In genomic region chr3:97051264-97051744, GRCm38 (mm10) we compare ENCODE assay signal across 10 mouse cellular contexts.
DNase-seq lines count a peak whose midpoint lies in the region; ATAC-seq and TF ChIP-seq lines count a peak whose summit lies in the region.
"Had no signal": no experiment of that assay in that cellular context is flagged by ENCODE, and none has a peak within 500 bp of the region (broad histone marks: within the 10 kb centered on the region; RNA-seq: fewer than 3 reads in every experiment).

No protein-coding gene starts in this region.

- DNase-seq in forebrain, embryonic 14.5 days (ENCODE audit: low spot score), result no peak
- peak; percentile 53 to 56 for DNase-seq in lung, adult 18-20 months
- DNase-seq in lung, adult 2 months, result no peak
- DNase-seq in heart, postnatal 14 days, result peak; percentile 19 to 22
- peak; percentile 18 for DNase-seq in ovary, postnatal 14 days (ENCODE audit: low spot score)
- DNase-seq in layer of hippocampus, adult 9-11 months, result no peak
- no peak for DNase-seq in gastrocnemius, adult 8-10 months (ENCODE audit: low spot score in 2 of 2)
- DNase-seq: liver, embryonic 13.5 days had no signal

- no peak for TF ChIP-seq CTCF in lung, adult 2 months (IDR thresholded peaks at IDR 0.05; ENCODE audit: insufficient read depth, low read length)

- H3K4me2 ChIP-seq in forebrain, embryonic 14.5 days (ENCODE audit: low read length), result no peak overlapping the region
- no peak overlapping the region for H3K4me2 ChIP-seq in forebrain, embryonic 15.5 days (replicated peaks)
- H3K4me2 ChIP-seq: hindbrain, embryonic 14.5 days; liver, embryonic 13.5 days had no signal

- H3K27me3 ChIP-seq in forebrain, embryonic 14.5 days (replicated peaks; ENCODE audit: control insufficient read depth, insufficient read depth, low read length), result no peaks in the 10 kb centered on the region
- H3K27me3 ChIP-seq in forebrain, embryonic 15.5 days, result no peaks in the 10 kb centered on the region
- H3K27me3 ChIP-seq: liver, embryonic 13.5 days had no signal

- H3K9me3 ChIP-seq in forebrain, embryonic 14.5 days (replicated peaks; ENCODE audit: control insufficient read depth, low read length), result no peaks in the 10 kb centered on the region
- no peaks in the 10 kb centered on the region for H3K9me3 ChIP-seq in forebrain, embryonic 15.5 days
- H3K9me3 ChIP-seq: liver, embryonic 13.5 days had no signal

- H3K27ac ChIP-seq in forebrain, embryonic 14.5 days (ENCODE audit: low read depth, low read length), result peak overlapping the region; percentile 33; the same call in 1 of the 2 replicates
- no peak overlapping the region for H3K27ac ChIP-seq in forebrain, embryonic 15.5 days (replicated peaks)
- H3K27ac ChIP-seq: hindbrain, embryonic 14.5 days; liver, embryonic 13.5 days had no signal

- intact Hi-C loops in heart, postnatal 14 days (cut with DNase I), result no loop called here

- H3K4me3 ChIP-seq in forebrain, embryonic 14.5 days (ENCODE audit: low read depth, low read length), result no peak overlapping the region
- no peak overlapping the region for H3K4me3 ChIP-seq in forebrain, embryonic 15.5 days
- H3K4me3 ChIP-seq in lung, adult 2 months (replicated peaks; ENCODE audit: extremely low read depth, low read depth, low read length), result no peak overlapping the region
- H3K4me3 ChIP-seq: liver, embryonic 13.5 days had no signal

- H3K4me1 ChIP-seq in forebrain, embryonic 14.5 days (ENCODE audit: control insufficient read depth, insufficient read depth, low read length), result peaks cover 6% of the 10 kb centered on the region
- peaks cover 7% of the 10 kb centered on the region; the same call in 1 of the 2 replicates for H3K4me1 ChIP-seq in forebrain, embryonic 15.5 days
- no peaks in the 10 kb centered on the region for H3K4me1 ChIP-seq in lung, adult 2 months (ENCODE audit: control insufficient read depth, insufficient read depth, low read length)
- H3K4me1 ChIP-seq: liver, embryonic 13.5 days had no signal

- H3K36me3 ChIP-seq in forebrain, embryonic 14.5 days (ENCODE audit: control insufficient read depth, insufficient read depth, low read length), result no peaks in the 10 kb centered on the region
- H3K36me3 ChIP-seq in forebrain, embryonic 15.5 days, result no peaks in the 10 kb centered on the region
- H3K36me3 ChIP-seq: liver, embryonic 13.5 days had no signal

- no peak for ATAC-seq in forebrain, embryonic 14.5 days
- ATAC-seq in forebrain, embryonic 15.5 days (replicated peaks), result no peak

- no peak for TF ChIP-seq POLR2A in lung, adult 2 months (IDR thresholded peaks at IDR 0.05; ENCODE audit: borderline replicate concordance, extremely low read depth, low read depth, low read length)

- no peak overlapping the region for H3K9ac ChIP-seq in forebrain, embryonic 14.5 days (ENCODE audit: low read length)
- H3K9ac ChIP-seq in forebrain, embryonic 15.5 days (replicated peaks), result no peak overlapping the region
- H3K9ac ChIP-seq: hindbrain, embryonic 14.5 days; liver, embryonic 13.5 days had no signal

- WGBS in forebrain, embryonic 14.5 days, result 65% methylated on average over 13 of the region's 13 CpGs
- 68% methylated on average over 13 of the region's 13 CpGs for WGBS in forebrain, embryonic 15.5 days
- WGBS in lung, adult 2 months, result 49% methylated on average over 13 of the region's 13 CpGs

Comparison
In these comparisons a context has a peak if more than half of its experiments do, and no peak if none do; other contexts are left out.
1. DNase-seq: peak in lung, adult 18-20 months (2 of 2), heart, postnatal 14 days (2 of 2) and ovary, postnatal 14 days (single experiment); none in forebrain, embryonic 14.5 days (single experiment), lung, adult 2 months (single experiment), layer of hippocampus, adult 9-11 months (single experiment) and gastrocnemius, adult 8-10 months (0 of 2).